Mouse (Mus musculus) stomach, embryonic 15.5 days (tissue): ENCODE data around the gene Tpra1. TPM values are rescaled to one million over a fixed set of nuclear protein-coding genes. Genes with fewer than 3 reads are reported as not detected.
A peak's percentile ranks its signal among the peaks of the same experiment; 100 is the strongest.

Experiments used
- ATAC-seq: fragments of 200-750 bp; cut with Nextera tagmentation; 2 replicates; pipeline ENCODE4 v1.8.0; 2017; ENCODE audit warnings: low read depth, moderate number of reproducible peaks, moderate TSS enrichment; ENCODE audit not compliant: insufficient read depth, low FRiP score
- H3K27ac ChIP-seq: fragments of 300-500 bp; sonication (generic); 2 replicates; pipeline ENCODE4 v1.5.1; 2015; ENCODE audit warnings: mild to moderate bottlenecking, inconsistent platforms
- H3K27me3 ChIP-seq: fragments of 300-500 bp; sonication (generic); replicated peaks from 2 replicates; pipeline ENCODE4 v1.6.1; 2015; ENCODE audit warnings: inconsistent platforms
- H3K36me3 ChIP-seq: fragments of 300-500 bp; sonication (generic); 2 replicates; pipeline ENCODE4 v1.6.1; 2015; ENCODE audit warnings: inconsistent platforms
- H3K4me1 ChIP-seq: fragments of 300-500 bp; sonication (generic); 2 replicates; pipeline ENCODE4 v1.6.1; 2015; ENCODE audit warnings: inconsistent platforms
- H3K4me2 ChIP-seq: fragments of 300-500 bp; sonication (generic); 2 replicates; pipeline ENCODE4 v1.6.1; 2015; ENCODE audit warnings: mild to moderate bottlenecking, inconsistent platforms
- H3K4me3 ChIP-seq: fragments of 300-500 bp; sonication (generic); replicated peaks from 2 replicates; pipeline ENCODE4 v1.5.1; 2015; ENCODE audit warnings: inconsistent platforms
- H3K9ac ChIP-seq: fragments of 300-500 bp; sonication (generic); 2 replicates; pipeline ENCODE4 v1.6.1; 2015; ENCODE audit warnings: inconsistent platforms
- H3K9me3 ChIP-seq: fragments of 300-500 bp; sonication (generic); 2 replicates; pipeline ENCODE4 v1.6.1; 2016; ENCODE audit warnings: inconsistent platforms
- WGBS: fragments of 180-500 bp; shearing (Covaris S2); methylation state at CpG from one replicate; pipeline ENCODE4 v1.1.7; 2015; 5-methylcytosine and 5-hydroxymethylcytosine counted together
- polyA plus RNA-seq: library from polyadenylated mRNA; unstranded; fragments of >200 nt; fragmentation: Nextera tagmentation; extraction: Ambion mirVana; gene quantifications from 2 replicates; pipeline ENCODE4 v1.2.1, GENCODE M21; 2015

The Tpra1 gene
- polyA plus RNA-seq, 1 experiment from 2014 or later = 60.1 TPM

- ATAC-seq = peak; percentile 45
- WGBS = 3% methylated on average over 69 of the region's 74 CpGs
- H3K27ac ChIP-seq = no peak overlapping the region
- no peaks in the 10 kb centered on the region for H3K9me3 ChIP-seq
- H3K4me1 ChIP-seq = peaks cover 10% of the 10 kb centered on the region; the same call in 1 of the 2 replicates
- no peaks in the 10 kb centered on the region for H3K36me3 ChIP-seq
- peak overlapping the region; percentile 98 for H3K4me2 ChIP-seq
- peaks cover 10% of the 10 kb centered on the region; the same call in 1 of the 2 replicates for H3K27me3 ChIP-seq
- H3K4me3 ChIP-seq = peak overlapping the region; percentile 72
- peak overlapping the region; percentile 66 for H3K9ac ChIP-seq
Observed at GRCm38 (mm10) chr6:88873965-88874867, 27.8 kb upstream of the Tpra1 start.

- Histone ChIP-seq H3K27me3 (peaks cover 10% of the 10 kb centered on the region; the same call in 1 of the 2 replicates), H3K4me3 (peak within 1 kb of the TSS; percentile 72), H3K9ac (peak within 1 kb of the TSS; percentile 66), H3K36me3 (no peaks in the 10 kb centered on the region), H3K4me2 (peak within 1 kb of the TSS; percentile 98), H3K4me1 (peaks cover 10% of the 10 kb centered on the region; the same call in 1 of the 2 replicates), H3K9me3 (no peaks in the 10 kb centered on the region), H3K27ac (no peak within 1 kb of the TSS)
- peak; percentile 70 for ATAC-seq
- 6% methylated on average over 55 of the region's 63 CpGs for WGBS
Observed at GRCm38 (mm10) chr6:88874868-88875508, 27.1 kb upstream of the Tpra1 start, which contains the start of gene Podxl2. Gene Podxl2, minus strand, starts transcription at chr6:88875044.

- Histone ChIP-seq H3K9ac (no peak overlapping the region), H3K9me3 (no peaks in the 10 kb centered on the region), H3K27ac (no peak overlapping the region), H3K4me3 (no peak overlapping the region), H3K27me3 (0 out of 2 replicates have a peak, but pooled peaks cover 6% of the 10 kb centered on the region), H3K36me3 (peaks cover 15% of the 10 kb centered on the region), H3K4me1 (peaks cover 2% of the 10 kb centered on the region; the same call in 1 of the 2 replicates), H3K4me2 (no peak overlapping the region)
- no peak for ATAC-seq
- 61% methylated on average over 4 of the region's 4 CpGs for WGBS
Observed at GRCm38 (mm10) chr6:88879471-88879870, 22.6 kb upstream of the Tpra1 start.

GRCm38 (mm10) chr6:88881334-88881733 lies 20.7 kb upstream of the Tpra1 start:
- H3K4me3 ChIP-seq = no peak overlapping the region
- H3K9ac ChIP-seq = no peak overlapping the region
- H3K9me3 ChIP-seq = no peaks in the 10 kb centered on the region
- no peak overlapping the region for H3K4me2 ChIP-seq
- 85% methylated on average over 7 of the region's 7 CpGs for WGBS
- H3K4me1 ChIP-seq = no peaks in the 10 kb centered on the region
- peaks cover 33% of the 10 kb centered on the region for H3K36me3 ChIP-seq
- H3K27me3 ChIP-seq = no peaks in the 10 kb centered on the region
- no peak overlapping the region for H3K27ac ChIP-seq
- ATAC-seq = no peak

GRCm38 (mm10) chr6:88884195-88884594 lies 17.9 kb upstream of the Tpra1 start:
- 84% methylated on average over 10 of the region's 10 CpGs for WGBS
- no peak for ATAC-seq
- Histone ChIP-seq H3K9me3 (no peaks in the 10 kb centered on the region), H3K27ac (no peak overlapping the region), H3K4me3 (no peak overlapping the region), H3K4me1 (no peaks in the 10 kb centered on the region), H3K4me2 (no peak overlapping the region), H3K9ac (no peak overlapping the region), H3K36me3 (peaks cover 59% of the 10 kb centered on the region), H3K27me3 (no peaks in the 10 kb centered on the region)

GRCm38 (mm10) chr6:88884690-88885089 lies 17.4 kb upstream of the Tpra1 start:
- no peak overlapping the region for H3K27ac ChIP-seq
- H3K4me3 ChIP-seq = no peak overlapping the region
- H3K9ac ChIP-seq = no peak overlapping the region
- 93% methylated on average over 17 of the region's 17 CpGs for WGBS
- no peaks in the 10 kb centered on the region for H3K4me1 ChIP-seq
- H3K4me2 ChIP-seq = no peak overlapping the region
- H3K27me3 ChIP-seq = no peaks in the 10 kb centered on the region
- no peaks in the 10 kb centered on the region for H3K9me3 ChIP-seq
- peaks cover 64% of the 10 kb centered on the region for H3K36me3 ChIP-seq
- ATAC-seq = no peak

- no peak overlapping the region for H3K4me2 ChIP-seq
- WGBS = 91% methylated on average over 12 of the region's 12 CpGs
- peaks cover 76% of the 10 kb centered on the region for H3K36me3 ChIP-seq
- H3K4me1 ChIP-seq = no peaks in the 10 kb centered on the region
- no peak overlapping the region for H3K27ac ChIP-seq
- no peak for ATAC-seq
- H3K27me3 ChIP-seq = no peaks in the 10 kb centered on the region
- no peak overlapping the region for H3K4me3 ChIP-seq
- H3K9me3 ChIP-seq = no peaks in the 10 kb centered on the region
- no peak overlapping the region for H3K9ac ChIP-seq
Observed at GRCm38 (mm10) chr6:88885644-88886416, 16.2 kb upstream of the Tpra1 start.

GRCm38 (mm10) chr6:88886417-88886967 lies 15.6 kb upstream of the Tpra1 start:
- no peak overlapping the region for H3K27ac ChIP-seq
- peaks cover 82% of the 10 kb centered on the region for H3K36me3 ChIP-seq
- H3K9me3 ChIP-seq = no peaks in the 10 kb centered on the region
- no peak overlapping the region for H3K4me3 ChIP-seq
- no peaks in the 10 kb centered on the region for H3K27me3 ChIP-seq
- no peak overlapping the region for H3K9ac ChIP-seq
- H3K4me1 ChIP-seq = no peaks in the 10 kb centered on the region
- 82% methylated on average over 2 of the region's 2 CpGs for WGBS
- ATAC-seq = no peak
- no peak overlapping the region for H3K4me2 ChIP-seq

GRCm38 (mm10) chr6:88889410-88890042 lies 12.5 kb upstream of the Tpra1 start:
- no peaks in the 10 kb centered on the region for H3K9me3 ChIP-seq
- no peak for ATAC-seq

GRCm38 (mm10) chr6:88890832-88891231 lies 11.2 kb upstream of the Tpra1 start:
- no peaks in the 10 kb centered on the region for H3K9me3 ChIP-seq
- no peaks in the 10 kb centered on the region for H3K27me3 ChIP-seq
- 88% methylated on average over 7 of the region's 7 CpGs for WGBS
- no peak for ATAC-seq
- peaks cover 80% of the 10 kb centered on the region for H3K36me3 ChIP-seq
- no peaks in the 10 kb centered on the region for H3K4me1 ChIP-seq
- H3K27ac ChIP-seq = no peak overlapping the region
- no peak overlapping the region for H3K9ac ChIP-seq
- no peak overlapping the region for H3K4me3 ChIP-seq
- H3K4me2 ChIP-seq = no peak overlapping the region

More at GRCm38 (mm10) chr6:88889410-88890042, 12.5 kb upstream of the Tpra1 start:
- Histone ChIP-seq H3K27ac (no peak overlapping the region), H3K27me3 (no peaks in the 10 kb centered on the region), H3K4me2 (no peak overlapping the region), H3K36me3 (peaks cover 88% of the 10 kb centered on the region), H3K9ac (no peak overlapping the region), H3K4me3 (no peak overlapping the region), H3K4me1 (no peaks in the 10 kb centered on the region)
- WGBS = 87% methylated on average over 13 of the region's 13 CpGs

- Histone ChIP-seq H3K27ac (no peak overlapping the region), H3K9me3 (no peaks in the 10 kb centered on the region), H3K36me3 (peaks cover 55% of the 10 kb centered on the region), H3K4me2 (no peak overlapping the region), H3K4me1 (peaks cover 11% of the 10 kb centered on the region), H3K9ac (no peak overlapping the region), H3K27me3 (no peaks in the 10 kb centered on the region), H3K4me3 (no peak overlapping the region)
- no peak for ATAC-seq
- 57% methylated on average over 5 of the region's 5 CpGs for WGBS
Observed at GRCm38 (mm10) chr6:88893559-88893958, 8.5 kb upstream of the Tpra1 start.
